Mouse (Mus musculus) midbrain, embryonic 11.5 days (tissue): ENCODE results near the gene Trim3. TPM values are rescaled to one million over a fixed set of nuclear protein-coding genes. Genes with fewer than 3 reads are reported as not detected.

Experiments used
- ATAC-seq: fragments of 200-750 bp; cut with Nextera tagmentation; 2 replicates; pipeline ENCODE4 v1.8.0; 2017; ENCODE audit warnings: moderate TSS enrichment, moderate library complexity; ENCODE audit not compliant: low FRiP score
- DNase-seq: peaks from one replicate; pipeline ENCODE4 v3.0.0; 2015; ENCODE audit warnings: low spot score; ENCODE audit errors: missing footprints
- H3K27ac ChIP-seq: fragments of 300-500 bp; sonication (generic); 2 replicates; pipeline ENCODE4 v1.5.1; 2014; ENCODE audit warnings: low read depth, low read length
- H3K27me3 ChIP-seq: fragments of 300-500 bp; sonication (generic); 2 replicates; pipeline ENCODE4 v1.6.1; 2014; ENCODE audit warnings: mild to moderate bottlenecking, low read length, moderate library complexity, mixed read lengths; ENCODE audit not compliant: control insufficient read depth, insufficient read depth
- H3K36me3 ChIP-seq: fragments of 300-500 bp; sonication (generic); 2 replicates; pipeline ENCODE4 v1.6.1; 2014; ENCODE audit warnings: mild to moderate bottlenecking, low read length, moderate library complexity, mixed read lengths; ENCODE audit not compliant: control insufficient read depth, insufficient read depth
- H3K4me1 ChIP-seq: fragments of 300-500 bp; sonication (generic); 2 replicates; pipeline ENCODE4 v1.6.1; 2014; ENCODE audit warnings: low read length; ENCODE audit not compliant: control insufficient read depth, insufficient read depth
- H3K4me2 ChIP-seq: fragments of 300-500 bp; sonication (generic); 2 replicates; pipeline ENCODE4 v1.6.1; 2014; ENCODE audit warnings: mild to moderate bottlenecking, moderate library complexity
- H3K4me3 ChIP-seq: fragments of 300-500 bp; sonication (generic); 2 replicates; pipeline ENCODE4 v1.5.1; 2014; ENCODE audit warnings: low read depth, low read length
- H3K9ac ChIP-seq: fragments of 300-500 bp; sonication (generic); 2 replicates; pipeline ENCODE4 v1.6.1; 2014; ENCODE audit warnings: low read length
- H3K9me3 ChIP-seq: fragments of 300-500 bp; sonication (generic); 2 replicates; pipeline ENCODE4 v1.6.1; 2016; ENCODE audit warnings: low read length; ENCODE audit not compliant: control insufficient read depth
- whole genome bisulfite sequencing: fragments of 180-500 bp; shearing (Covaris S2); extraction: QIAGEN DNeasy Blood & Tissue Kit; methylation state at CpG from one replicate; pipeline ENCODE4 v1.1.7; 2014; 5-methylcytosine and 5-hydroxymethylcytosine counted together
- polyA plus RNA-seq: library from polyadenylated mRNA; unstranded; fragments of >200 nt; fragmentation: Nextera tagmentation; extraction: Ambion mirVana; gene quantifications from 2 replicates; pipeline ENCODE4 v1.2.1, GENCODE M21; 2014

Gene Trim3
- polyA plus RNA-seq, 1 experiment from 2014 or later = 23.8 TPM

DNA sequence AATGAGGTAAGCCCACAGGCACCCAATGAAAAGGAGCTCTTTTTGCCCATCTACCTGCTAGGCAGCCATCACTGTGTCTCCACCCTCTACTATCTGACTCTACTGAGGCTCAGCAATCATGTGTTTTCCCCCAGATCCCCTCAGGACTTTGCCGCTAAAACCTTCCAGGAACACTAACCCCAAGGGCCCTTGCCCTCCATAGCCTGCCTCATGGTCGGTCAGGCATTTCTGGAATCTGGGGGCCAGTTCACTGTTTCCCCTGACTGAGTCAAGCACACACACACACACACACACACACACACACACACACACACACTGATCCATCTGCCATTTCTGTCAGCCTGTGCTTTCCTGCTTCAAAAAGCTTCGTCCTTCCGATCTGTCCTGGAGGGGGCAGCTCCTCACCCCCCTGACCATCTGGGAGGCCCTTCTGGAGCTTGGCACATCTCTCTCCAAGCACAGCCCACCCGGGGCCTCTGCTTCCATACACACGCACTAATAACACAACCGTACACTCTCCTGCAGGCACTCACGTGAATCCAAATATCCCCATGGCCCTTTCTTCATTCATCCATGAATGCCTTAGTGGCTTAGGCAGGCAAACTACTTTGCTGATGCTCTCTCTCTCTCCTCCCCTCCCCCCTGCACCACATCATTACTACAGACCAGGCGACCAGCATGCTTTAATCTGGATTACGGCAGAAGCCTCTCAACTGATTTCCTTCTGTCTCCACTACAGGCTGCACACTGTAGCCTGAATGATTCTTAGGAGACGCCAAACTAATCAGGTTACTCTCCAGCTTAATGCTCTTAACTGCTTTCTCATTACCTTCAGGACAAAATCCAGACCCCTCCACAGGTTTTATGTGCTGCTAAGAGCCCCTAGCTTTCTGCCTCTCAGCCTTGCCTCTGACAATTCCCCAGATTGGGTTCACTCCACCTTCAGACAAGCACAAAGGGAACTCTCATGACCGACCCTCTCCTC lies 63.6 kb downstream of the Trim3 start:
- H3K36me3 ChIP-seq = peaks cover 15% of the 10 kb centered on the region
- peak; percentile 88 for DNase-seq
- 0 out of 2 replicates have a peak overlapping the region, but pooled peaks have one; percentile 36 for H3K9ac ChIP-seq
- WGBS = 9% methylated on average over 12 of the region's 12 CpGs
- peaks cover 26% of the 10 kb centered on the region for H3K4me1 ChIP-seq
- peak; percentile 48 for ATAC-seq
- no peaks in the 10 kb centered on the region for H3K27me3 ChIP-seq
- no peaks in the 10 kb centered on the region for H3K9me3 ChIP-seq
- peak overlapping the region; percentile 73 for H3K27ac ChIP-seq
- peak overlapping the region; percentile 23 for H3K4me2 ChIP-seq
- H3K4me3 ChIP-seq = no peak overlapping the region

DNA sequence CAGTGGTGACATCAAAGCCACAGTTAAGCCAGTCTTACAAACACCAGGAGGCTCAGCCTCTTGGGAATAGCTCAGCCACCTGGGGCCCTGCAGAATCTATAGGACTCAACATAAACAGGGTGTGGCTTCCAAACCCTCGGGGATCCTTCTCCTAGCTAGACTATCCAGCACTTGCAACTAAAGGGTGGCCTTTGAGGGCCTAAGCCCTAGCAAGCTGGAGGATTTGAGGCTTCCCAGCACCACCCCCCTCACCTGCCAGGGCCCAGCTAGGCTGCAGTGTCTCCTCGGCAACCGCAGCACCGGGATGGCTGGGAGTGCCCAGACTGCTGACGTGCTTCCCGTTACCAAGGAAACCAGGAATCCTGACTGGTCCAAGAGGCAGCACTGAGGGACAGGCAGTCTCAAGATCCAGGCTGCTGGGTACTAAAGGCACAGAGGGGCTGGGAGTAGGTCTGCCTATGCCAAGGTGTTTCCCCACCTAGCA lies 64.3 kb downstream of the Trim3 start:
- ATAC-seq (peak; percentile 86), DNase-seq (peak; percentile 89)
- Histone ChIP-seq H3K27ac (peak overlapping the region; percentile 73), H3K4me1 (peaks cover 26% of the 10 kb centered on the region), H3K9me3 (no peaks in the 10 kb centered on the region), H3K9ac (0 out of 2 replicates have a peak overlapping the region, but pooled peaks have one; percentile 36), H3K4me3 (0 out of 2 replicates have a peak overlapping the region, but pooled peaks have one; percentile 1), H3K4me2 (peak overlapping the region; percentile 23), H3K27me3 (no peaks in the 10 kb centered on the region), H3K36me3 (peaks cover 14% of the 10 kb centered on the region)
- 4% methylated on average over 6 of the region's 6 CpGs for WGBS

GRCm38 (mm10) chr7:105568583-105568982 lies 64.8 kb downstream of the Trim3 start:
- ATAC-seq (peak; percentile 71), DNase-seq (no peak)
- Histone ChIP-seq H3K4me2 (peak overlapping the region; percentile 23), H3K36me3 (peaks cover 14% of the 10 kb centered on the region), H3K27ac (peak overlapping the region; percentile 73), H3K27me3 (no peaks in the 10 kb centered on the region), H3K9me3 (no peaks in the 10 kb centered on the region), H3K4me1 (peaks cover 26% of the 10 kb centered on the region), H3K9ac (0 out of 2 replicates have a peak overlapping the region, but pooled peaks have one; percentile 36), H3K4me3 (0 out of 2 replicates have a peak overlapping the region, but pooled peaks have one; percentile 1)
- WGBS = 7% methylated on average over 7 of the region's 7 CpGs

GRCm38 (mm10) chr7:105565071-105565836 lies 68.1 kb downstream of the Trim3 start:
- Histone ChIP-seq H3K36me3 (peaks cover 17% of the 10 kb centered on the region), H3K9ac (no peak overlapping the region), H3K4me3 (no peak overlapping the region), H3K9me3 (no peaks in the 10 kb centered on the region), H3K27me3 (no peaks in the 10 kb centered on the region), H3K4me1 (peaks cover 20% of the 10 kb centered on the region), H3K4me2 (no peak overlapping the region), H3K27ac (no peak overlapping the region)
- DNase-seq (no peak), ATAC-seq (no peak)
- WGBS = 86% methylated on average over 17 of the region's 17 CpGs

DNA sequence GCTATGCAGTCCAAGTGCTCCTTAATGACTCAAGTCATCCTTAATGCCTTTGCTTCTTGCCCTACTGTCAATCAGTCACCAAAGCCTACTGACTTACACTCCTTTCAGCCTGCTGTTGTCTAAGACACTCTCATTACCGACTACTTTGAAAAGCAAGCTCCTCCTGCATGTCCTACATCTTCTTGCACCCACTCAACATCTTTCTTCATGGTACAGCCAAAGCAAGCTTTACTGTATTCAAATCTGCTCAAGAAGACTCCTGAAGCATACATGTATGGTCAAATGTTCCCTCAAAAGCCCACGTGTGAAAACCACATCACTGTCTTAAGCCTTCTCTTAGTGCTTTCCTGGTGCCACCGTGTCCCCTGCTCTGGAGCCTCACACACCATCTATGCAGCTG lies 70.0 kb downstream of the Trim3 start:
- ATAC-seq (no peak), DNase-seq (no peak)
- 86% methylated on average over 3 of the region's 3 CpGs for WGBS
- Histone ChIP-seq H3K4me1 (peaks cover 1% of the 10 kb centered on the region), H3K9me3 (no peaks in the 10 kb centered on the region), H3K27me3 (no peaks in the 10 kb centered on the region), H3K4me2 (no peak overlapping the region), H3K9ac (no peak overlapping the region), H3K27ac (no peak overlapping the region), H3K36me3 (peaks cover 17% of the 10 kb centered on the region), H3K4me3 (no peak overlapping the region)

- H3K9ac ChIP-seq = no peak overlapping the region
- no peaks in the 10 kb centered on the region for H3K27me3 ChIP-seq
- no peak overlapping the region for H3K4me3 ChIP-seq
- H3K36me3 ChIP-seq = peaks cover 16% of the 10 kb centered on the region
- H3K27ac ChIP-seq = no peak overlapping the region
- no peaks in the 10 kb centered on the region for H3K4me1 ChIP-seq
- no peaks in the 10 kb centered on the region for H3K9me3 ChIP-seq
- H3K4me2 ChIP-seq = no peak overlapping the region
- WGBS = 89% methylated on average over 3 of the region's 3 CpGs
- ATAC-seq (no peak), DNase-seq (no peak)
Measured at GRCm38 (mm10) chr7:105562317-105562716, 71.1 kb downstream of the Trim3 start.

DNA sequence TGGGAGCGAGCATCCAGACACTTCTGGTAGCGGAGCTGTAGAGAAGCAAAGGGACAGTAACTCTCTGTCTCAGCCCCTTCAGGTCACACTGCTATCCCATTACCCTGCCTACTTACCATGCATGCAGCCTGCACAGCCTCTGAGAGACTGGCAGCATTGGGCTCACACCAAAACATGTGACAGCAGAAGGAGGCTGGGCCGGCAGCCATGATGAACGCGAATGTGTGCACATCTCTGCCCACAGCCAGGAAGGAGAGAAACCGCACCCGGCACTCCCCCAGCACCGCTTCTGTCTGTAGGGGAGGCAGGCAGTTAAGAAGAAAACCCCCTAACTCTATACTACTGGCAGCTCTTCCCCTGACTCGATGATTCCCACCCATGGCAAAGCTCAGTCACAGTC lies 74.4 kb downstream of the Trim3 start:
- H3K27me3 ChIP-seq = no peaks in the 10 kb centered on the region
- 89% methylated on average over 9 of the region's 9 CpGs for WGBS
- H3K9me3 ChIP-seq = no peaks in the 10 kb centered on the region
- H3K4me3 ChIP-seq = no peak overlapping the region
- H3K4me1 ChIP-seq = peaks cover 7% of the 10 kb centered on the region
- H3K36me3 ChIP-seq = peaks cover 2% of the 10 kb centered on the region; the same call in 1 of the 2 replicates
- H3K4me2 ChIP-seq = no peak overlapping the region
- no peak for DNase-seq
- no peak overlapping the region for H3K9ac ChIP-seq
- ATAC-seq = no peak
- no peak overlapping the region for H3K27ac ChIP-seq

GRCm38 (mm10) chr7:105557671-105558070 lies 75.7 kb downstream of the Trim3 start:
- DNase-seq (no peak), ATAC-seq (no peak)
- Histone ChIP-seq H3K4me1 (peaks cover 7% of the 10 kb centered on the region), H3K27me3 (no peaks in the 10 kb centered on the region), H3K4me3 (no peak overlapping the region), H3K4me2 (no peak overlapping the region), H3K9me3 (no peaks in the 10 kb centered on the region), H3K27ac (no peak overlapping the region), H3K9ac (no peak overlapping the region), H3K36me3 (peaks cover 2% of the 10 kb centered on the region; the same call in 1 of the 2 replicates)
- WGBS = 81% methylated on average over 11 of the region's 11 CpGs
